ENCODE assay signal across 9 mouse cellular contexts in genomic region chr2:165778927-165779326, GRCm38 (mm10).
DNase-seq lines count a peak whose midpoint lies in the region; ATAC-seq lines count a peak whose summit lies in the region.
"Had no signal": no experiment of that assay in that cellular context is flagged by ENCODE, and none has a peak within 500 bp of the region (broad histone marks: within the 10 kb centered on the region; RNA-seq: fewer than 3 reads in every experiment).

No protein-coding gene starts in this region.

- no peaks in the 10 kb centered on the region for H3K27me3 ChIP-seq in forebrain, embryonic 14.5 days (replicated peaks; ENCODE audit: control insufficient read depth, insufficient read depth, low read length)
- no peaks in the 10 kb centered on the region for H3K27me3 ChIP-seq in hindbrain, embryonic 10.5 days (ENCODE audit: insufficient read depth, poor library complexity, severe bottlenecking)
- H3K27me3 ChIP-seq: megakaryocyte, embryonic 14.5 days had no signal

- no peak overlapping the region for H3K4me3 ChIP-seq in forebrain, embryonic 14.5 days (ENCODE audit: low read depth, low read length)
- H3K4me3 ChIP-seq in hindbrain, embryonic 10.5 days: no peak overlapping the region
- H3K4me3 ChIP-seq: megakaryocyte, embryonic 14.5 days had no signal

- H3K4me1 ChIP-seq in forebrain, embryonic 14.5 days (ENCODE audit: control insufficient read depth, insufficient read depth, low read length): 0 out of 2 replicates have a peak, but pooled peaks cover 3% of the 10 kb centered on the region
- H3K4me1 ChIP-seq in hindbrain, embryonic 10.5 days (replicated peaks): peaks cover 13% of the 10 kb centered on the region; the same call in 1 of the 2 replicates

- no peak overlapping the region for H3K9ac ChIP-seq in forebrain, embryonic 14.5 days (ENCODE audit: low read length)

- peak; percentile 49 for DNase-seq in MEL-GATA-1-ER (ENCODE audit: extremely low read depth, low read depth)
- peak; percentile 74 for DNase-seq in cerebellum, adult 11 months
- DNase-seq in forebrain, embryonic 14.5 days (ENCODE audit: low spot score): peak; percentile 94
- DNase-seq in hindbrain, embryonic 10.5 days (ENCODE audit: low spot score): peak; percentile 79
- peak; percentile 75 to 90 for DNase-seq in layer of hippocampus, adult 8-10 months (ENCODE audit: low spot score in 2 of 2)
- DNase-seq in lung, postnatal 14 days: peak; percentile 70
- DNase-seq in retina, adult 2 months (ENCODE audit: low read depth, low spot score): peak; percentile 62
- peak; percentile 74 for DNase-seq in thymus, postnatal 25 days

- ATAC-seq in forebrain, embryonic 14.5 days: peak; percentile 74

- no peak overlapping the region for H3K4me2 ChIP-seq in forebrain, embryonic 14.5 days (ENCODE audit: low read length)

- WGBS in forebrain, embryonic 14.5 days: 21% methylated on average over 6 of the region's 6 CpGs
- 30% methylated on average over 6 of the region's 6 CpGs for whole genome bisulfite sequencing in hindbrain, embryonic 10.5 days

- 0 out of 2 replicates have a peak overlapping the region, but pooled peaks have one; percentile 36 for H3K27ac ChIP-seq in forebrain, embryonic 14.5 days (ENCODE audit: low read depth, low read length)
- H3K27ac ChIP-seq in hindbrain, embryonic 10.5 days: peak overlapping the region; percentile 54

- no peaks in the 10 kb centered on the region for H3K9me3 ChIP-seq in forebrain, embryonic 14.5 days (replicated peaks; ENCODE audit: control insufficient read depth, low read length)
- no peaks in the 10 kb centered on the region for H3K9me3 ChIP-seq in hindbrain, embryonic 10.5 days

- H3K36me3 ChIP-seq in forebrain, embryonic 14.5 days (ENCODE audit: control insufficient read depth, insufficient read depth, low read length): peaks cover 20% of the 10 kb centered on the region
- H3K36me3 ChIP-seq in hindbrain, embryonic 10.5 days: peaks cover 33% of the 10 kb centered on the region
